Mouse (Mus musculus) megakaryocyte, embryonic 14.5 days (primary cell): ENCODE results near the gene Myo15b.

Experiments used
- FLI1 ChIP-seq: IDR thresholded peaks from 2 replicates; pipeline ENCODE4 v1.6.1; 2012; ENCODE audit warnings: low read length, inconsistent platforms, mixed read lengths
- GATA1 ChIP-seq: IDR thresholded peaks from 3 replicates; pipeline ENCODE4 v1.6.1; 2012; ENCODE audit warnings: mixed read lengths, low read length, inconsistent platforms, borderline replicate concordance

DNA sequence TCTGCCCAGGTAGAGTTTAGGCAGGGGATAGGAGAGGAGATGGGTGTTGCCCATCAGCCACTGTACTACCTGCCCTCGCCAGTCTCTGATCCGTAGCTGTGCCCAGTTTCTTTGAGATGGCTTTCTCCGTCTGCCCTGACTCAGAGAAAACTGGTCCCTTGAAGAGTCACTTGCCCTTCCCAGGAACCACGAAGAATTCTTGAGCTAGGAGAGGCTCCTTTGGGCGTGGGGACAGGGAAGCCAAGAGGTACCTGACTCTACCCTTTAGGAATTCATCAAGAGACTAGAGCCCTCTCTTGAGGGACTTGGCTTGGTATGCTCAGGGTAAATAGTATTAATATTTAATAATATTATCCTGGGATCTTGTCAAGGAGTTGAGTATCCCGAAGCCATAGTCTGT lies 30.6 kb upstream of the Myo15b start:
- TF ChIP-seq GATA1 (no peak), FLI1 (no peak)
